Mouse (Mus musculus): Measurements from ENCODE around the gene Trim13.

GRCm38 (mm10) chr14:61569344-61569743 is 28.7 kb upstream of the Trim13 start:
- TF ChIP-seq POLR2A (IDR thresholded peaks at IDR 0.05; ENCODE audit: extremely low read depth, insufficient read depth, low read length) (no peak), CTCF (IDR thresholded peaks at IDR 0.05; ENCODE audit: low read depth, low read length) (no peak)
